Mouse (Mus musculus) T-helper 1 cell (primary cell): ENCODE measurements at regions not wholly inside any gene's neighbourhood (a gene's known extent, or its start where the extent isn't known, plus 50 kb on each side); places are given as distances from the start of the nearest gene placed in this dataset.

Experiments
- in situ Hi-C: fragments of 300-600 bp; cut with MboI, MseI; formaldehyde crosslinking; loops from one replicate; pipeline ENCODE4 v1.15.1; 2025; ENCODE audit warnings: high pct_unique_total_duplicates

- in situ Hi-C loops = no loop called here
Observed at GRCm38 (mm10) chr10:16589399-16589798, 1133.6 kb upstream of the Cited2 start.

GRCm38 (mm10) chr10:16592870-16593269 is 1130.1 kb upstream of the Cited2 start:
- in situ Hi-C loops = no loop called here

- in situ Hi-C loops = no loop called here
Observed at GRCm38 (mm10) chr10:16600041-16600440, 1123.0 kb upstream of the Cited2 start.

GRCm38 (mm10) chr10:16600551-16601224 is 1122.3 kb upstream of the Cited2 start:
- in situ Hi-C loops = no loop called here

- in situ Hi-C loops = no loop called here
Observed at GRCm38 (mm10) chr10:16601225-16601595, 1121.8 kb upstream of the Cited2 start.

- in situ Hi-C loops = no loop called here
Observed at GRCm38 (mm10) chr10:16608339-16608738, 1114.7 kb upstream of the Cited2 start.

GRCm38 (mm10) chr10:16618752-16619151 is 1104.3 kb upstream of the Cited2 start:
- in situ Hi-C loops = loop anchor here (5.0 kb wide), 1 partner anchor 391 kb away; no protein-coding TSS in a partner anchor

- in situ Hi-C loops = loop anchor here (5.0 kb wide), 1 partner anchor 392 kb away; no protein-coding TSS in a partner anchor
Observed at GRCm38 (mm10) chr10:16619584-16619983, 1103.4 kb upstream of the Cited2 start.

- in situ Hi-C loops = no loop called here
Observed at GRCm38 (mm10) chr10:16620804-16621559, 1102.0 kb upstream of the Cited2 start.

GRCm38 (mm10) chr10:16622821-16623220 is 1100.2 kb upstream of the Cited2 start:
- in situ Hi-C loops = no loop called here

GRCm38 (mm10) chr10:16633236-16633635 is 1089.8 kb upstream of the Cited2 start:
- in situ Hi-C loops = loop anchor here (10.0 kb wide), 1 partner anchor 1172 kb away; no protein-coding TSS in a partner anchor

- in situ Hi-C loops = loop anchor here (10.0 kb wide), 1 partner anchor 1169 kb away; no protein-coding TSS in a partner anchor
Observed at GRCm38 (mm10) chr10:16635463-16635862, 1087.6 kb upstream of the Cited2 start.

- in situ Hi-C loops = loop anchor here (10.0 kb wide), 1 partner anchor 1168 kb away; no protein-coding TSS in a partner anchor
Observed at GRCm38 (mm10) chr10:16637006-16637405, 1086.0 kb upstream of the Cited2 start.

GRCm38 (mm10) chr10:16638111-16638510 is 1084.9 kb upstream of the Cited2 start:
- in situ Hi-C loops = loop anchor here (10.0 kb wide), 1 partner anchor 1167 kb away; no protein-coding TSS in a partner anchor

- in situ Hi-C loops = no loop called here
Observed at GRCm38 (mm10) chr10:16640136-16640535, 1082.9 kb upstream of the Cited2 start.

GRCm38 (mm10) chr10:16650120-16650519 is 1072.9 kb upstream of the Cited2 start:
- in situ Hi-C loops = no loop called here

- in situ Hi-C loops = no loop called here
Observed at GRCm38 (mm10) chr10:16652450-16652849, 1070.6 kb upstream of the Cited2 start.

GRCm38 (mm10) chr10:16664483-16664882 is 1058.5 kb upstream of the Cited2 start:
- in situ Hi-C loops = no loop called here

GRCm38 (mm10) chr10:16670286-16670685 is 1052.7 kb upstream of the Cited2 start:
- in situ Hi-C loops = no loop called here

GRCm38 (mm10) chr10:16681001-16681400 is 1042.0 kb upstream of the Cited2 start:
- in situ Hi-C loops = no loop called here

GRCm38 (mm10) chr10:16685352-16685751 is 1037.7 kb upstream of the Cited2 start:
- in situ Hi-C loops = no loop called here

- in situ Hi-C loops = no loop called here
Observed at GRCm38 (mm10) chr10:16706976-16707375, 1016.0 kb upstream of the Cited2 start.

GRCm38 (mm10) chr10:16713143-16713542 is 1009.9 kb upstream of the Cited2 start:
- in situ Hi-C loops = no loop called here
